Mouse (Mus musculus): ENCODE measurements around the gene Ada. TPM values are rescaled to one million over a fixed set of nuclear protein-coding genes. Genes with fewer than 3 reads are reported as not detected.

Gene Ada
- polyA plus RNA-seq, 1 experiment from 2014 or later: 3.5 TPM

DNA sequence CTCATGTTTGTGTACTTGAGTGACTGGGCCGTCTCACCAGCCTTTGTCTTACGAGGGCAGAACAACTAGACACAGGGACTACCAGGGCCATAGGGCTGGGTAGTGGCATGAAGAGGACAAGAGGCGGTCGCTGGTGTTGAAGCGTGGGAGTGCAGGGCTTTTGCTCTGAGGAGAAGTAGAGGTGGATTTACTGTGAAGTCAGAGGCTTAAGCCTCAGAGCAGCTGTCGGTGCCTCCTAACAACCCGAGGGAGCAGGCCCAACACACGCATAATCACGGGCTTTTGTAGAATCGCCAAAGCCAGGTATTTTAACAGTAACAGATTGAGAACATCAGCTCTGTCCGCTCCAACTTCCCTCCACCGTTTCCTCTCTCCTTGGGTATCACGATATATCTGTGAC is 26.6 kb upstream of the Ada start:
- no peak overlapping the region for H3K27ac ChIP-seq (ENCODE audit: low read depth, low read length)
- no peak for ATAC-seq
- H3K4me1 ChIP-seq (ENCODE audit: control insufficient read depth, insufficient read depth, low read depth, low read length): no peaks in the 10 kb centered on the region
- H3K36me3 ChIP-seq (ENCODE audit: control insufficient read depth, insufficient read depth, low read length): no peaks in the 10 kb centered on the region
- WGBS: 14% methylated on average over 13 of the region's 13 CpGs
- H3K9me3 ChIP-seq (ENCODE audit: control insufficient read depth, low read length): no peaks in the 10 kb centered on the region
- H3K4me2 ChIP-seq (ENCODE audit: low read length): no peak overlapping the region
- no peak overlapping the region for H3K4me3 ChIP-seq (ENCODE audit: low read length)
- H3K9ac ChIP-seq (ENCODE audit: low read depth, low read length): no peak overlapping the region
- no peaks in the 10 kb centered on the region; the same call in 1 of the 2 replicates for H3K27me3 ChIP-seq (replicated peaks; ENCODE audit: control insufficient read depth, insufficient read depth, low read length)

DNA sequence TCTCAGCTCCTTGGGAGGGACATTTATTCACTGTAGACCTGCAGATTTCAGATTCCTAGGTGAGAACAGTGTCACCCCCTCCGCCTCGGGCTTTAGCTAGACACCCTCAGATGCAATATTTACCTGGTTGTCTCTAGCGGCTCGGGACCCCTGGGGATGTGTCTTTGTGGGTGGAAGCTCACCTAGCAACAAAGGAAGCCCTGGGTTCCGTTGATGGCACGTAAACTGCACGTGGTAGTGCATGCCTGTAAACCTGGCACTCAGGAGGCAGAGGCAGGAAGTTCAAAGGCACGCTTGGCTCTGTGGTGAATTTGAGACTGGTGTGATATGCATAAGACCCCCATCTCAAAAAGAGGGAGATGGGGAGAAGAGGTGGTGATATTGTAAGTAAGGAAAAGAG is 20.7 kb upstream of the Ada start:
- no peak for ATAC-seq
- H3K4me2 ChIP-seq (ENCODE audit: low read length): no peak overlapping the region
- H3K9me3 ChIP-seq (ENCODE audit: control insufficient read depth, low read length): no peaks in the 10 kb centered on the region
- H3K27me3 ChIP-seq (replicated peaks; ENCODE audit: control insufficient read depth, insufficient read depth, low read length): no peaks in the 10 kb centered on the region
- H3K4me3 ChIP-seq (ENCODE audit: low read length): no peak overlapping the region
- H3K36me3 ChIP-seq (ENCODE audit: control insufficient read depth, insufficient read depth, low read length): no peaks in the 10 kb centered on the region
- 92% methylated on average over 8 of the region's 8 CpGs for WGBS
- H3K4me1 ChIP-seq (ENCODE audit: control insufficient read depth, insufficient read depth, low read depth, low read length): no peaks in the 10 kb centered on the region
- no peak overlapping the region for H3K27ac ChIP-seq (ENCODE audit: low read depth, low read length)
- H3K9ac ChIP-seq (ENCODE audit: low read depth, low read length): no peak overlapping the region

DNA sequence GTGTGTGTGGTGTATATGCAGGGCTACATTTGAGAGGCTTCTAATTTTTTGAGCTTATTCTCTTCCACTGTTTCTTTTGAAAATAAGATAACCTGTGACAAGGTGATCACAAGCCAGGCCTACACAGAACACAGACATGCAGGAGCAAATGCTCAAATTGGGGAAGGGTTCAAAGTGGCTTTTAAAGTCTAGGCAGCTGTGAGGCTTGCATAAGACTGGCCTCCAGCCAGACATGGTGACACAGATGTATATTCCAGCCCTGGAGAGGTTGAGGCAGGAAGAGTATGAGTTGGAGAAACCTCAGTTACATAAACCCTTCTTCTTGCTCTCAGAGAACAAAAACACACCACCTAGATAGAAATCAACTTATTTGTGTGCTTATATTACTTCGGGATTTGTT is 16.9 kb upstream of the Ada start:
- Histone ChIP-seq H3K9ac (ENCODE audit: low read depth, low read length) (no peak overlapping the region), H3K36me3 (ENCODE audit: control insufficient read depth, insufficient read depth, low read length) (no peaks in the 10 kb centered on the region), H3K9me3 (ENCODE audit: control insufficient read depth, low read length) (no peaks in the 10 kb centered on the region), H3K4me1 (ENCODE audit: control insufficient read depth, insufficient read depth, low read depth, low read length) (no peaks in the 10 kb centered on the region), H3K27me3 (replicated peaks; ENCODE audit: control insufficient read depth, insufficient read depth, low read length) (no peaks in the 10 kb centered on the region), H3K4me2 (ENCODE audit: low read length) (no peak overlapping the region), H3K4me3 (ENCODE audit: low read length) (no peak overlapping the region), H3K27ac (ENCODE audit: low read depth, low read length) (no peak overlapping the region)
- no peak for ATAC-seq
- 78% methylated on average over 1 of the region's 1 CpGs for WGBS

DNA sequence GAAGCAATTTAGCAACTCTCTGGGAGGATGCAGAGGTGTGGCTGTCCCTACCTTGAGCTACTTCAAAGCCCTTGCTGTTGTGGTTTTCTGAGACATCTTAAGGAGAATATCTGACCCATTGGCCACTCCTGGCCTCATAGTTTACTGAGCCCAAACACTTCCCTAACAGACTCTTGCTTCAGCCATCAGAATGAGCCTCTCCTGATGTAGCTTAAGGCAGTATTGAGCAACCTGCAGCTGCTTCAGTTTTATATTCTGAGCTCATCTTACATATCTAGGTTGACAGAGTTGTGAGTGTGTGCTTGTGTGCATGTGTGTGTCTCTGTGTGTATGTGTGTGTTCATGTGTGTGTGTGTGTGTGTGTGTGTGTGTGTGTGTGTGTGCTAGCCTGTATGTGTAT is 16.2 kb upstream of the Ada start:
- ATAC-seq: no peak

DNA sequence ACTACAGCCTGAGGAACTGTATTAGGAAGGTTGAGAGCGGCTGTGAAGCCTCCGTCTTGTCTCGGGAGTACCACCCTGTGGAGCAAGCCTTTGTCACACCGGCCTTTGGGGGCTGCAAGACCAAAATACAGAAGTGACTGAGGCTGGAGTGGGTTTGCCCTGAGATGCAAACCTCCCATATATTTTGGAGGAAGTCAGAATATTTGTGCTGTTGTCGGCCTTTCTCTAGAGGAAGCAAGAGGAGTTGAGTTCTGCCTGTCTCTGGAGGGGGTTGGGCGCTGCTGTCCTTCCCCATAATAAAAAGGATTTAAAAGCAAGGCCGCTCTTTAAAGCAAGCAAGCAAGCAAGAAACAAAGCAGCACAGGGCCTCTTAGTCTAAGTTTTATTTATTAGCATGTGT is 11.4 kb upstream of the Ada start:
- no peak overlapping the region for H3K27ac ChIP-seq (ENCODE audit: low read depth, low read length)
- no peaks in the 10 kb centered on the region for H3K9me3 ChIP-seq (ENCODE audit: control insufficient read depth, low read length)
- H3K27me3 ChIP-seq (replicated peaks; ENCODE audit: control insufficient read depth, insufficient read depth, low read length): no peaks in the 10 kb centered on the region
- no peak overlapping the region for H3K4me3 ChIP-seq (ENCODE audit: low read length)
- WGBS: 87% methylated on average over 7 of the region's 7 CpGs
- ATAC-seq: no peak
- H3K36me3 ChIP-seq (ENCODE audit: control insufficient read depth, insufficient read depth, low read length): no peaks in the 10 kb centered on the region
- no peak overlapping the region for H3K9ac ChIP-seq (ENCODE audit: low read depth, low read length)
- H3K4me2 ChIP-seq (ENCODE audit: low read length): no peak overlapping the region
- peaks cover 3% of the 10 kb centered on the region; the same call in 1 of the 2 replicates for H3K4me1 ChIP-seq (ENCODE audit: control insufficient read depth, insufficient read depth, low read depth, low read length)

More for the DNA sequence above, 16.2 kb upstream of the Ada start:
- H3K4me1 ChIP-seq (ENCODE audit: control insufficient read depth, insufficient read depth, low read depth, low read length): no peaks in the 10 kb centered on the region
- H3K36me3 ChIP-seq (ENCODE audit: control insufficient read depth, insufficient read depth, low read length): no peaks in the 10 kb centered on the region
- no peak overlapping the region for H3K4me3 ChIP-seq (ENCODE audit: low read length)
- H3K9ac ChIP-seq (ENCODE audit: low read depth, low read length): no peak overlapping the region
- no peaks in the 10 kb centered on the region for H3K27me3 ChIP-seq (replicated peaks; ENCODE audit: control insufficient read depth, insufficient read depth, low read length)
- no peak overlapping the region for H3K4me2 ChIP-seq (ENCODE audit: low read length)
- H3K27ac ChIP-seq (ENCODE audit: low read depth, low read length): no peak overlapping the region
- H3K9me3 ChIP-seq (ENCODE audit: control insufficient read depth, low read length): no peaks in the 10 kb centered on the region

DNA sequence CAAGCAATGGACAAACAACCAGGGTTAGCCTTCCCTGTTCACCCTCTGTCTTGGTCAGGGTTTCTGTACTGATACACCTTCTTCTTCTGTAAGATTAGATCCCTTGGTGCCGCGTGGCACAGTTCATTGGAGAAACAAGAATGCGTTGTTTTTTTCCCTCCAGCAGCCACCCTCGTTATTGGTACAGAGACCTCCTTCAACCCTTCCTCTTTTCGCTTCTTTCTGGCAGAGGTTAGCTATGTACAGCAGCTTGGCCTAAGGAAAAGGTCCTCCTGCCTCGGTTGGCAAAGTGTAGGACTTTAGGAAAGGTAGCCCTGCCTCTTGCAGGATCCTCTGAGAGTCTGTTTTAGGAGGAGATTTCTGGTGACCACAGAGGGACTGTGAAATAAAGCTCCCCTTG is 10.6 kb upstream of the Ada start:
- H3K27ac ChIP-seq (ENCODE audit: low read depth, low read length): no peak overlapping the region
- no peaks in the 10 kb centered on the region for H3K36me3 ChIP-seq (ENCODE audit: control insufficient read depth, insufficient read depth, low read length)
- no peak overlapping the region for H3K4me2 ChIP-seq (ENCODE audit: low read length)
- peaks cover 3% of the 10 kb centered on the region; the same call in 1 of the 2 replicates for H3K4me1 ChIP-seq (ENCODE audit: control insufficient read depth, insufficient read depth, low read depth, low read length)
- WGBS: 84% methylated on average over 6 of the region's 6 CpGs
- ATAC-seq: no peak
- H3K27me3 ChIP-seq (replicated peaks; ENCODE audit: control insufficient read depth, insufficient read depth, low read length): no peaks in the 10 kb centered on the region
- H3K9ac ChIP-seq (ENCODE audit: low read depth, low read length): no peak overlapping the region
- no peak overlapping the region for H3K4me3 ChIP-seq (ENCODE audit: low read length)
- H3K9me3 ChIP-seq (ENCODE audit: control insufficient read depth, low read length): no peaks in the 10 kb centered on the region

DNA sequence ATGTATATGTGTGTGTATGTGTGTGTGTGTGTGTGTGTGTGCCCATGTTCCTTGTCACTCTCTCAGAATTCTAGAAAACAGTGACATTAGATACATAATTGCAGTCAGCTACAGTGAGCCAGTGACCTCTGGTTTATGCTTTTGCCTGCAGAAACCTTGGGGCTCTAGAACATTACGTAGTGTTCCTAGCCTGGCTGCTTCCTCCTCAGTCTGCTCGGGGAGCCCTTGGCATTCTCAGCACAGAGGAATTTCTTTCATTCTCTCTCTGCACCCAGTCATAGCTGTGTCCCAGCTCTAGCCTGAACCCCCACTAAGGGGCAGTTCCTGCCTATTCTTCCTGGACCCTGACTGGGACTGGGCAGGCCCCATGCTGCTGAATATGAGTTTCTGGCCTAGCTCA is 8.1 kb upstream of the Ada start:
- 69% methylated on average over 2 of the region's 2 CpGs for WGBS
- Histone ChIP-seq H3K27ac (ENCODE audit: low read depth, low read length) (no peak overlapping the region), H3K9ac (ENCODE audit: low read depth, low read length) (no peak overlapping the region), H3K9me3 (ENCODE audit: control insufficient read depth, low read length) (no peaks in the 10 kb centered on the region), H3K4me2 (ENCODE audit: low read length) (no peak overlapping the region), H3K4me1 (ENCODE audit: control insufficient read depth, insufficient read depth, low read depth, low read length) (peaks cover 3% of the 10 kb centered on the region; the same call in 1 of the 2 replicates), H3K36me3 (ENCODE audit: control insufficient read depth, insufficient read depth, low read length) (no peaks in the 10 kb centered on the region), H3K4me3 (ENCODE audit: low read length) (no peak overlapping the region), H3K27me3 (replicated peaks; ENCODE audit: control insufficient read depth, insufficient read depth, low read length) (no peaks in the 10 kb centered on the region)
- ATAC-seq: no peak

DNA sequence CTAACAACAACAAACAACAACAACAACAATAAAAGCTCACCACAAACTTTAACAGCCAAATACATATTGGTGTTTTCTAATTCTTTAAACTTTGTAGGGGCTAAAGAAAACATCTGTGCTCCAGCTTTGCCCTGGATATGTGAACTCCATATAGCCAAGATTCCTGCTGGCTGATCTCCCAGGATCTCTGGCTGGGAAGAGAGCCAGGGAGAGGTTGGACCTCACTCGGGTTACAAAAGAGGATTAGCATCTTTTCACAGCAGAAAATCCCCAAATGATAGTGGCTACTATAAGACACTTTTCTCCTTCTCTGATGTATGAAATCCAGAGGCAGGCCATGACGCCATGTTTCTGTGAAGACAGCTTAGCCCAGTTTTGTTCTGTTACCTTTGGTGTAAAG is 6.7 kb upstream of the Ada start:
- 32% methylated on average over 2 of the region's 2 CpGs for WGBS
- H3K4me2 ChIP-seq (ENCODE audit: low read length): no peak overlapping the region

DNA sequence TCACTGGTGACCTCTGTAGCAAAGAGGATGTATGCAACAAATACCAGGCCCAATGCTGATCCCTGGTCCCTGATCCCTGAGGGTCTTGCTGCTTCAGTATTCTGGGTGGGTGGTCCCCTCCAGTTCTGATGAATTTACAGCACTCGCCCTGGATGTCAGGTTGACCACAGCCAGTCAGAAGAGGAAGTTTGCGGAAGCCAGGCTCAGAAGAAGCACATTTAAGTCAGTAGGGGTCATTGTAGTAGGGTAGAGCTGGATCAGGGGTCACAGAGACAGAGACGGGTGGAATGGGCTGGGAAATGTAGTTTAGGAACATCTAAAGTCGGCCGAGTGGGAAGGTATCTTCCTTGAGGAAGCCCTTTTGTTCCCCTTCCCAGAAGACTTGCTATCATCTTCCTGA is 4.2 kb upstream of the Ada start:
- Histone ChIP-seq H3K9me3 (ENCODE audit: control insufficient read depth, low read length) (no peaks in the 10 kb centered on the region), H3K27ac (ENCODE audit: low read depth, low read length) (no peak overlapping the region), H3K9ac (ENCODE audit: low read depth, low read length) (no peak overlapping the region), H3K36me3 (ENCODE audit: control insufficient read depth, insufficient read depth, low read length) (no peaks in the 10 kb centered on the region), H3K4me1 (ENCODE audit: control insufficient read depth, insufficient read depth, low read depth, low read length) (peaks cover 14% of the 10 kb centered on the region), H3K4me2 (ENCODE audit: low read length) (no peak overlapping the region), H3K4me3 (ENCODE audit: low read length) (no peak overlapping the region), H3K27me3 (replicated peaks; ENCODE audit: control insufficient read depth, insufficient read depth, low read length) (no peaks in the 10 kb centered on the region)
- 81% methylated on average over 5 of the region's 5 CpGs for WGBS
- no peak for ATAC-seq

More for the DNA sequence above, 6.7 kb upstream of the Ada start:
- Histone ChIP-seq H3K36me3 (ENCODE audit: control insufficient read depth, insufficient read depth, low read length) (no peaks in the 10 kb centered on the region), H3K9ac (ENCODE audit: low read depth, low read length) (no peak overlapping the region), H3K27me3 (replicated peaks; ENCODE audit: control insufficient read depth, insufficient read depth, low read length) (no peaks in the 10 kb centered on the region), H3K4me3 (ENCODE audit: low read length) (no peak overlapping the region), H3K27ac (ENCODE audit: low read depth, low read length) (no peak overlapping the region), H3K4me1 (ENCODE audit: control insufficient read depth, insufficient read depth, low read depth, low read length) (peaks cover 3% of the 10 kb centered on the region; the same call in 1 of the 2 replicates), H3K9me3 (ENCODE audit: control insufficient read depth, low read length) (no peaks in the 10 kb centered on the region)
- no peak for ATAC-seq
